Mouse (Mus musculus): ENCODE results near the gene Rnase11. TPM values are rescaled to one million over a fixed set of nuclear protein-coding genes. Genes with fewer than 3 reads are reported as not detected.
"Not testable (repeated sequence)": the region's sequence is repeated elsewhere in the genome, so short reads cannot be mapped to it uniquely, and the experiment has no call there.

Rnase11 gene
- total and polyA plus RNA-seq, 3 experiments: not detected

GRCm38 (mm10) chr14:51081035-51081434, 31.1 kb upstream of the Rnase11 start:
- DNase-seq: no peak

DNA sequence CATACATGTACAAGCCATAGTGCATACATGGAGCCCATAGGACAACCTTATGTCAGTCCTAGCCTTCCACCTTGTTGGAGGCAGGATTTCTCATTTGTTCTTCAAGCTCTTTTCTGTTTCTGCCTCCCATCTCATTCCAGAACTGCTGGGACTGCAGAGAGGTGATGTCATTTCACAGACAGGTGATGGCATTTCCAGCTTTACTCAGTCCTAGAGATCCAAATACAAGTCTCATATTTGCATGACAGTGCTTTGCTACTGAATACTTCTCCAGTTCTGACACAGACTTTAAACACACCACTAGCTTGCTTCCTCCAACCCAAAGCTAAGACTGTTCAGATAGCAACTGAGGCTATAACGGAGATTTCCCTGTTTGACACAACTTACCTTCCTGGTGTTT, 29.2 kb upstream of the Rnase11 start:
- no peak for DNase-seq

DNA sequence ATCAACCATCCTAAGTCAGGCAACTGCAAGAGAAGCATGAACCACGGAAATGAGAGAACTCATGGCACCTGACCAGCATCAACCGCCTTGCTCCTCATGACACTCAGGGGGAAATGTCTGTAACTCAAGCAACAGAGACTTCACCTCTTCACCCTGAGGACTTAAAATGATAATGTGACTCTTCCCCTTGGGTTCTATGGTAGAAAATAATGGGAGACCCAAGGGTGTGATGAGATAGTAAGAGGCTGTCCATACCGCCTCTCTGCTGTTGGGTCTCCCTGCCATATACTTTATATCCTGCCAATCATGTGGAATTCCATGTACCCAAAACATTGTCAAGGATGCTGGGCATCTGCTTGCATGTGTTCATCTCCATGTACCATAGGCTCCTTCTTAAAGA, 24.4 kb upstream of the Rnase11 start, which contains the start of gene Olfr750:
Gene Olfr750 (minus strand): TSS at position 101 of the 400 bp plus-strand sequence.
- no peak for DNase-seq

DNA sequence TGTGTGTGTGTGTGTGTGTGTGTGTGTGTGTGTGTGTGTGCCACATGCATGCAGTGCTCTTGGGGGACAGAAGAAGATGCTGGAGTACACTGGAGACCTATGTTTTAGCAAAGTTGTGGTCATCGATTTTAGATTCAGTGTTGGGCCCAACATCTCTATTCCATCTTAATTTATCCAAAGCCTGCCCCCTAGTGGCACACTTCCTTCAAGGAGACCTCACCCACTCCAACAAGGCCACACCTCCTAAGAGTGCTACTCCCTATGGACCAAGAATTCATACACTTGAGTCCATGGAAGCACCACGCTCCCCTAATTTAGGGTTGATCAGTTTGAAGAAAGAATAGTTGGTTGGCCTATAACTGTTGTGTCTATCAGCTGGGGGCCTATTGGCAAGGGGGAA, 19.7 kb upstream of the Rnase11 start:
- peak; percentile 29 for DNase-seq

DNA sequence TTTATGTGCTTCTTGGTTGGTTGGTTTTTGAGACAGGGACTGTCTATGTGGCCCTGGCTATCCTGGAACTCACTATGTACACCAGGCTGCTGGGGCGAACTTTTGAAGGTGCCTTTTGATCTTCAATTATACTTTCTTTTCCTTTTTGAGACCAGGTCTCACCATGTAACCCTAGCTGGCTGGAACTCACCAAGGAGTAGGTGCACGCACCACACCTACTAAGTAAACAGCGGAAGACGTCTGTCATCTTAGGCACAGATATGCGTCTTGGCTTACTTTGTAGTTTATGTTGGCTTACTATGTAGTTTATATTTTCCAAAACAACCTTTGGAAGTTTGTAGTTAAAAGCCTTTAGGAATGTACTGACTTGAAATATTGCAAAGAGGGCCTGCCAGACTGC, 19.0 kb upstream of the Rnase11 start:
- no peak for DNase-seq

DNA sequence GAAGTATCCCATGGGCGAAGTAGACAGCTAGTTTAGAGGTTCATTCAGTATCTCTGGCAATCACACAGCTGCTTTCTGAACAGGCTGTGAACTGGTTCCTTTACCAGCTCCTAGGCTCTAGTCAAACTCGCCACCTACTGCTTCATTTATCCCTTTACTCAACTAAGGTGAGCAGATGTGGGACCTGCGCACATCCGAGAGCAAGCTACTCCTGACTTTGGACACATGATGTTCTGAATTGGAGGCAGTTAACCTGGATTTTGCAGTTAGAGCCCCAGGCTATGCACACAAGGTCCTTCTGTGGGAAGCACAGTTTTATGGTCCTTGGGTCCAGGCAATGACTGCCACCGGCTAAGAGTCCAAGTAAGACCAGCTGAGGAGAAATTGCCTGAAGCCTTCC, 10.8 kb upstream of the Rnase11 start:
- DNase-seq: no peak

DNA sequence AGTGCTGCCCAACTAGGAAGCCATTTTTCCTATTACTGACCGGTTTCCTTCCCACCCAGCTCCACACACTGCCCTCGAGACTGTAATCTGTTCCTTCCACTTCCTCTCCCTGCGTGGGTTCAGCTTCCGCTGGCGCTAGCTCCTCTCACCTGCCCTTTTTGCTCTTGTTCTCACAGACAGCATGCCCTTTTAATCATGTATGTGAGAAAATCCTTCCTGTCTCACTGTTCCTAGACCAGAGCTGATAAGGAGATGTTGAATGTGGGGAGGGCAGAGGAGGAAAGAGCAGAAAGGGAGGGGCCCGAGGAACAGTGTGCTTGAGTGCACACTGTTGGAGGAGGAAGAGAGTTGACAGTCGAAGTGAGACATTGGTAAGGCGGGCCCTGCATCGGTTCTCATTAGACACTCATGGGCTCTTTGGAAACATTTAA, 7.5 kb upstream of the Rnase11 start, which contains the start of gene Rnase12:
Gene Rnase12 (minus strand): TSS at position 261 of the 431 bp plus-strand sequence.
- DNase-seq: no peak

DNA sequence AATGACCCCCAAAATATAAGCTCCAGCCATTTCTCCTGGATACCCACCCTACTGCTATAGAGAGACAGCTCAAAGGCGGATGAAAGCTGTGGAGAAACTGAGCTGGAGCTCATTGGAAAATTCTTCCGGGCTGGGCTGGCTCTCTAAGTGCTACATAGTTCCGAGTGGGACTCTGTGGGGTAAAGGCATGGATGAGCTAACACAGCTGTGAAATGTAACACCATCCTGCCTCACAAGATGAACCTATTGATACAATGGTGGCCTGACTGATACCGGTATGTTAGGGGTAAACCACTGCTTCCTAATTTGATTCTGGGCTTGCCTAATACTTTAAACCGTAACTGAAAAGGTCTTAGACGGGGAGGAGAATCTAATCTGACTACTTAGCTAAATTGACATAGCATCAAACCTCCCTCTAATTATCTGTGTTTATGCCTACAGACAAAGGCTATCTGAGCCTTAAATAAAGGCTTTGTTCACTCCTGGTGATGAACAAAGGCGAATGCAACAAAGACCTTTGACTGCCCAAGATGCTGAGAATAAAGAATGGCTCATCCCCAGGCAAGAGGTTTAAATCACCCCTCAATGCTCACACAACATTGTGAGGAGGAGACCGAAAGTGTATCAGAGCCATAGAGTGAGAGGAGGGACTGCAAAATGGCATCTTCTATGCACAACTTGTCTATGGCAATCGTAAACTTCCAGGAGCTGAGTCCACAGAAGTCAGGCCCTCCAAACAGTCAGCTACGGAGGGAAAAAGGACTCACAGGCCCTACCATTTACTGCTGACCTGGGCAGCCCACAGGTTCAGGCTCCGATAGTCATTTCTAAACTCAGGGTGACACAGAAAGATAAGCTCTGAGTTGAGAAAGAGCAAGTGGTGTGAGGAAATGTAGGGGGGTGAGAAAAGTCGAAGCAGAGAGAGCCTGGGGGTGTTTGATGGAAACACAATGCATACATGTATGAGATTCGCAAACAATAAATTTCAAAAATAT, 4.6 kb upstream of the Rnase11 start:
- DNase-seq: no peak

GRCm38 (mm10) chr14:51053176-51053575, 3.2 kb upstream of the Rnase11 start:
- DNase-seq: no peak

DNA sequence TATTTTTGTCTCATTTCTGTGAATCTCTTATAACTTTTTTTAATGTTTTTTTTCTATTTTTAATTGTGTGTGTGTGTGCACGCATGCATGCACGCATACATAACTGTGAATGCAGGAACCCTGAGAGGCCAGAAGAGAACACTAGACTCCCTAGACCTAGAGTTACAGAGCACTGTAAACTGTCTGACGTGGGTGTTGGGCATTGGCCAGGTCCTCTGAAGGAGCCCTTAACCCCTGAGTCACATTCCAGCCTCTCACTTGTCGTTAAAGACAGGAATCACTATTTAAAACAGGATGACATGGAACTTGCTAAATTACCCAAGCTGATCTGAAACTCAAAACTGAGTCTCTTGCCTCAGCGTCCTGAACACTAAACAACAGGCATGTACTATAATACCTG, 2.0 kb upstream of the Rnase11 start:
- no peak for DNase-seq

DNA sequence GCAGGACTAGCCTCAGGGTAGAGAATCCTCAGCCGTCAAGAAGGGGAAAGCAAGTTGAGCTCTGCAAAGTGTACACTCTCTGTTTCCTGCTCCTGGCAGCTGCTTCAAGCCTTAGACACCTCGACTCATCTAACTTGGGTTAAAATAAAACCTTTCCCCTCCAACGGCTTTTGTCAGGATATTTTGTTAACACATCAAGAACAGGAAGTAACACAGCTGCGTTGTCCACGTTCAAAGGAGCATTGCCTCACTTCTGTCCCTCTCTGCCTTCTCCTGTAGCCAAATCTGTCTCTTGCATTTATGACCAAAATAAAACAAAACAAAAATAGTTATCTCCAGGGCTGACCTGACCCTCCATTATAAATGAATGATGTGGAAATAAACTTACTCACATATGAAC, 2.1 kb downstream of the Rnase11 start:
- DNase-seq: no peak

DNA sequence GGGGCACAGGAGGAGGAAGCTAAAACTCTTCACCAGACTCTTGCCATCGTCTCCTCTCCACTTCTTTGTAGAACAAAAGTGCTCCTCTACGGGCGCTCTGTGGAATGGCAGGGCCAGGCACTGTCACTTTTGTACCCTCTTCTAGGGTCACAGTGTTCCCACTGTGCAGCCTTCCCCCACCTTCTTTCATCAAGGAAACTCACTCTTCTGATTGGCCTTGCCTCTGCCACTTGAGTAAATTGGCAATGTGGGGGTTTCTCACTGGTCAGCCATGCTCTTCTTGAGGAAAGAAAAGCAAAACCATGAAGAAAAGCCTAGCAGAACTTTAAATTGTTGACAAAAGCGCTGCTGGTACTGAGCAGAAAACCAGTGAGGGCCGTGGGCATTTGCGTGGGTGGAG, 8.2 kb downstream of the Rnase11 start, which contains the start of gene Rnase9:
Gene Rnase9 (minus strand): TSS at position 101 of the 400 bp plus-strand sequence.
- DNase-seq: no peak

DNA sequence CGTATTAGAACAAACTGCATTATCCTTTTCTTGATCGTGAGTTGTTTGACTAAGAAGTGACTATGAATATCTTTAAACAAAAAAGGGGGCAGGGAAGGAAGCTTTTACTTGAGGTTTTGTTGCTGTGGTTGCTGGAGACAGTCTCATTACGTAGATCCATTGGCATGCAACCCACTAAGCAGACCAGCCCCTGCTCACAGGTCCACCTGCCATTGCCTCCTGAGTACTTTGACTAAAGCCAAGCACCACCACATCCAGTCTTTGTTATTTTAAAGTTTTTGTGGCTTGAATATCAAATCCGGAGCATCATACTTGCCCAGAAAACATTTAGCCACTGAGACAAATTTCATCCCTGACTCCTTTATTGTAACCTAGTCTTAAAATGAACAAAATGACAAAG, 13.7 kb downstream of the Rnase11 start:
- DNase-seq: no peak

GRCm38 (mm10) chr14:51035206-51035605, 14.8 kb downstream of the Rnase11 start:
- no peak for DNase-seq

DNA sequence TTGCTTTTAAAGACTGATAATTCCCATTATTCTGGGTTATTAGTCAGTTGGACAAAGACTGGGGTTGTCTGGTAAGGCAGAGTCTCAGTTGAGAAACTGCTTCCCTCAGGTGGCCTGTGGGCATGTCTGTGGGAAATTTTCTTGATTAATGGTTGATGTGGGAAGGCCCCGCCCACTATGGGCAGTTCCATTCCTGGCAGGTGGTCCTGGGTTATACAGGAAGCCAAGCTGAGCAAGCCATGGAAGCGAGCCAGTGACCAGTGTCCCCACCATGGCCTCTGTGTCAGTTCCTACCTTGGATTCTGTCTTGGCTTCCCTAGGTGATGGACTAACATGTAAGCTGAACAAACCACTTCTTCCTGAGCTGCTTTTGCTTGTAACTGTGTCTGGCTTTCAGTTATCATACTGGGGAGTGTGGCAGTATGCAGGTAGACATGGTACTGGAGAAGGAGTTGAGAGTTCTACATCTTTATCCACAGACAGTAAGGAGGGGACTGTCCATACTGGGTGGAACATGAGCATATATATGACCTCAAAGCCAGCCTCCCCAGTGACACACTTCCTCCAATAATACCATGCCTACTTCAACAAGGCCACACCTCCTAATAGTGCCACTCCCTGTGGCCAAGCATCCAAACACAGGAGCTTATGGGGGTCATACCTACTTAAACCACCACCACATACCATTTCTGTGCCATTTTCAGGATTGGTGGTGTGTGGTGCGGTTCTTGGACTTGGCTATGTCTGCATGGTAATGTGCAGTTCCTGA, 22.4 kb downstream of the Rnase11 start:
- DNase-seq: no peak

DNA sequence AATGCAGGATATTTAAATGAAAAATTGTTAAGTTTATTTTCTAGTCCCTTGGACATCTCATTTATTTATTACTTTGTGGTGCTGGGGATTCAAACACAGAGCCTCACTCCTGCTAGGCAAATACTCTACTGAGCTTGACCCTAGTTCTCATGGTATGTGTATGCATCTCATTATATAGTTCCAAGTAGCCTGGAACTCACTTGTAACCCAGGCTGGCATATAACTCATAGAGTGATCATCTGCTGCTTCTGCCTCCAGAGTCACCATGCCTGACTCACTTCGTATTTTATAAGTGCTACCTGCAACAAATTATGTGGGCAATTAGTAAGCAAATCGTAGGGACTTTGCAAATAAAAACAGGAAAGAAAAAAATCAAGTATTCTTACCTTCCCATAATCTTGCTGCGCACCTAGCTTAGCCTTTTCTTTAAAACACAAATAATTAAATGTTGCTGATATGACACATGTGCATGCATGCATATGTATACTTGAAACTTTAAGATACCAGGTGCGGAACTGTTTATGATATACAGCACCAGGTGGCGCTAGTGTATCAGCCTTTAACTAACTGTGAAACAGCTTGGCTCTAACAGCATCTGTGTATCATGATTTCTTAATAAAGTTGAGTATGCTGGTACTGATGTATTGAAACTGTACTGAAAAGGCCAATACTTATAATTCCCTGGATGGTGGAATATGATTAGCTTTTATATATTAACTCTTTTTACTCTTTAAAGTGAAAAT, 23.4 kb downstream of the Rnase11 start:
- peak; percentile 61 for DNase-seq

DNA sequence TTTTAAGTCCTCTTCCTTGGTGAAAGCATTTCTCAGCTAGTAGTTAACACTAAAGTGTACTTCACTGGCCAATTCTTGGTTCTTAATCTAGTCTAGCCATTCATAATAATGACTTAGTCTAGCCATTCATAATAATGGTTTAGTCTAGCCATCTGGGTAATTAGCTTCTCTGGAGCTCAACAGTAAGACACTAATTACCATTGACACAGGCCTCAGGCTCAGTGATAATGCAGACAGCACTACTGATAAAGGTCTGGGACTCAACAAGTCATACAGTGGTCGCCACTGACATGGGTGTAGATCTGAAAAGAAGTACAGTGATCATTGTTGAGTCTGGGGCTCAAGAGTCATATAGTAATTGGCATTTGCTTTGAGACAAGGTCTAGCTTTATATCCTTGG, 25.1 kb downstream of the Rnase11 start:
- DNase-seq: no peak

GRCm38 (mm10) chr14:51023457-51023856, 26.5 kb downstream of the Rnase11 start:
- DNase-seq: no peak

- peak; percentile 28 for DNase-seq
Observed at GRCm38 (mm10) chr14:51017256-51017655, 32.7 kb downstream of the Rnase11 start.

DNA sequence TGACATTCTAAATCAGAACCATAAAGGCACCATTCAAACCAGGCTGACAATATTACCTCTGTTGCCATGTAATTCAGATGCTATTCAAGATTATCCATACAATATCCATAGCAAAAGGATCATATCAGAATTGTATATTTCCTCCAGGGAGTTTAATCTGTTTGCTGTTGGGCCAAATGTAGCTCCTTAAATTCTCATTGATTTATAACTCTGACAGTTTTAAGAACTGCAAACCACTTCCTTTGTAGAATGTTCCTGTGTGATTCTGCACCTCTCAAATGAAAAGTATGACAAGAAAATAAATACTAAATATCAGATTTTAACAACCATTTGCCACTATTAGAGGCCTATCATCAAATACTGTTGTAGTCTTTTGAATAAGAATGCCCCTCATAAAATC, 34.2 kb downstream of the Rnase11 start:
- no peak for DNase-seq

- DNase-seq: not testable (repeated sequence)
Observed at GRCm38 (mm10) chr14:51014724-51015123, 35.2 kb downstream of the Rnase11 start.

DNA sequence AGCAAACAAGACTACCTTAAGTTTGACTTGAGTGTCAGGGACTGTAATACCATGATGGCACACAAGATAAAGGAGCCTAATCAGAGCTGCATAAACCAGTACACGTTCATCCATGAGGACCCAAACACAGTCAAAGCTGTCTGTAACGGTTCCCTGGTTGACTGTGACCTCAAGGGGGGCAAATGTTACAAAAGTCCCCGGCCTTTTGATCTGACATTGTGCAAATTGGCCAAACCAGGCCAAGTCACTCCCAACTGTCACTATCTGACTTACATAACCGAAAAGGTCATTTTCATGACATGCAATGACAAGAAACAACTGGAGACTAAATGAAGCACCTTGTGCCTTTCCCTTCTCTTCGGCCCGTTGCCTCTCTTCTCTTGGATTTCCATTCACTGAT, 40.4 kb downstream of the Rnase11 start:
- DNase-seq: peak; percentile 60
